Mouse (Mus musculus) erythroblast, embryonic 14.5 days (primary cell): ENCODE measurements around the gene Foxg1.

Source experiments
- GATA1 ChIP-seq: IDR thresholded peaks from 2 replicates; pipeline ENCODE4 v1.6.1; 2012; ENCODE audit warnings: low read length, inconsistent platforms, mixed read lengths
- TAL1 ChIP-seq: IDR thresholded peaks from 3 replicates; pipeline ENCODE4 v1.6.1; 2012; ENCODE audit warnings: low read length, inconsistent platforms, mixed read lengths

DNA sequence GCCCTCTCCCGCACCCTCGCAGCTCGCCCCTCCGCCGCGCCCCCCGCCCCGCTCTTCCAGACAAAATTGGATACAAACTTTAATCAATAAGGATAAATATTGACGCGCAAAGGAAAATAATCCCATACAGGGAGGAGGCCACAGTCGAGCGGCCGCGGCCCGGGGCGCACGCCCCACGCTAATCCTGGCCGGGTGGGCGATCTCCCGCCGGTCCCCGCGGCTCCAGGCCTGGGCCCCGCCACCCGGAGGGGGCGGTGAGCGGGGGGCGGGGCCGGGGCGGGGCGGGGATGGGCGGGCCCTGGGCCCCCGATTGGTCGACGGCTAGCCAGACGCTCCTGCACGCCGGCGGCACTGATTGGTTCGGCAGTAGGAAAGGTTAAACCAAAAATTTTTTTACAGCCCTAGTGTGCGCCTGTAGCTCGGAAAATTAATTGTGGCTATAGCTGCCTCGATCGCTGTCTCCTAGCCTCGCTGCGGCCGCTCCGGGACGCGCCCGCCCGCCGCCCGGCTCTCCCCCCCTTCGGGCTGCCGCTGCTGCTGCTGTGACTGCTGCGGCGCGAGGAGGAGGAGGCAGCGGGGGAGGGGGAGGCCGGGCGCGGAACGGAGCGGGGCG lies 1.2 kb downstream of the Foxg1 start:
- TF ChIP-seq TAL1 (no peak), GATA1 (no peak)
